ENCODE assay signal across 8 mouse cellular contexts in the genomic region with DNA sequence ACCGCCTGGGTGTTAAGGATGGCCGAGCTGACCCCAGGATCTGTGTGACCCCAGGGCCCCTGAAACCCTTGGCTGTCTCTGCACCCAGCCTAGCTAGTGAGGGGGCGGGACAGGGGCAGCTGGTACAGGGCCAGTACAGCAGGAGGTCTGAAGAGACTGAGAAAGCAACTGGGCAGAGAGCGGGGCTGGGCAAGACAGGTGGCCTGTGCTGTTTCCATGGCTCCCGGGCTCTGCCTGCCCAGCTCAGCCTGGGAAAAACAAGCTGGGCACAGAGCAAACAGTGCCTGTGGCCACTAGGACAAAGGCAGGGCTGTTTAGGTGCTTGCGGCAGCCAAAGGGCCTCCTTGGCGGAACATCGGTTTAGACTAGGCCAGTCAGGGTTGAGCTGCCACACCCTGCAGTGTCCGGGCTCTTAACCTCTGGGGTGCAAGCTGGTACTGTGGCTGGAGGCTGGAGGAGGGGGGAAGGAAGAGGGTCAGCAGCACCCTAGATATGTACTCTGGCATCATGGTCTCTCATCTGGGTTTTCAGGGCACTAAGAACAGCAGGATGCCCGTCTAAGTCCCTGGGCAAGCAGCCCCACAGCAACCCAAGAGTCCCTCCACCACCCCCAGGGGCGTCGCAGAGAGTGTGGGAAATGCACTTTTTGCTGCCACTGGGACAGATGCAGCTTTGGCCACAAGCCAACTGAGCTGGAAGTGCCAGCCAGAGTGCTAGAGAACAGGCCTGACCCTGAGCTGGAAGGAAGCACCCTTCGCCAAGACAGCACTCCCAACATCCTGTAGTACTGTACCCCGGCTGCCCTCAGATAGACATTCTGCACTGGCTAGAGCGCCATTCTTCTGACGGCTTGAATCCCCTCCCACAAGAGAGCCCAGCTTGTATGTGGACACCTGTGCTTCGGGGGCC. TPM values are rescaled to one million over a fixed set of nuclear protein-coding genes. Genes with fewer than 3 reads are reported as not detected.
DNase-seq lines count a peak whose midpoint lies in the region; ATAC-seq and TF ChIP-seq lines count a peak whose summit lies in the region.

No protein-coding gene starts in this region.

- H3K27ac ChIP-seq in hindbrain, embryonic 11.5 days (ENCODE audit: low read depth, low read length), result peak overlapping the region; percentile 43
- no peak overlapping the region for H3K27ac ChIP-seq in hindbrain, embryonic 10.5 days
- peak overlapping the region; percentile 72 for H3K27ac ChIP-seq in hindbrain, embryonic 16.5 days (ENCODE audit: low read depth, low read length)
- peak overlapping the region; percentile 81 for H3K27ac ChIP-seq in midbrain, embryonic 16.5 days (ENCODE audit: low read length)
- no peak overlapping the region for H3K27ac ChIP-seq in thymus, adult 2 months (ENCODE audit: control insufficient read depth, insufficient read depth, low read length)

- no peak for DNase-seq in hindbrain, embryonic 11.5 days (ENCODE audit: low spot score)
- no peak for DNase-seq in hindbrain, embryonic 10.5 days (ENCODE audit: low spot score)
- peak; percentile 72 for DNase-seq in cerebellum, adult 9-11 months
- DNase-seq in layer of hippocampus, postnatal 36 days, result peak; percentile 71 to 85
- no peak for DNase-seq in thymus, postnatal 14 days
- no peak for DNase-seq in thymus, adult 2 months

- H3K9ac ChIP-seq in hindbrain, embryonic 11.5 days (ENCODE audit: low read depth, low read length), result no peak overlapping the region
- peak overlapping the region; percentile 28; the same call in 1 of the 2 replicates for H3K9ac ChIP-seq in hindbrain, embryonic 16.5 days (ENCODE audit: low read depth, low read length)
- H3K9ac ChIP-seq in midbrain, embryonic 16.5 days (ENCODE audit: low read depth, low read length), result no peak overlapping the region

- H3K36me3 ChIP-seq in hindbrain, embryonic 11.5 days (ENCODE audit: control insufficient read depth, insufficient read depth, low read length), result no peaks in the 10 kb centered on the region
- H3K36me3 ChIP-seq in hindbrain, embryonic 10.5 days, result no peaks in the 10 kb centered on the region
- H3K36me3 ChIP-seq in hindbrain, embryonic 16.5 days (ENCODE audit: control insufficient read depth, insufficient read depth, low read length), result no peaks in the 10 kb centered on the region
- no peaks in the 10 kb centered on the region for H3K36me3 ChIP-seq in midbrain, embryonic 16.5 days (ENCODE audit: control insufficient read depth, insufficient read depth, low read length)
- no peaks in the 10 kb centered on the region for H3K36me3 ChIP-seq in thymus, adult 2 months (ENCODE audit: control insufficient read depth, insufficient read depth, low read length)

- H3K9me3 ChIP-seq in hindbrain, embryonic 11.5 days (ENCODE audit: control insufficient read depth, low read length), result no peaks in the 10 kb centered on the region
- 0 out of 2 replicates have a peak, but pooled peaks cover 2% of the 10 kb centered on the region for H3K9me3 ChIP-seq in hindbrain, embryonic 10.5 days
- H3K9me3 ChIP-seq in hindbrain, embryonic 16.5 days (ENCODE audit: control insufficient read depth, low read length), result no peaks in the 10 kb centered on the region
- no peaks in the 10 kb centered on the region for H3K9me3 ChIP-seq in midbrain, embryonic 16.5 days (replicated peaks; ENCODE audit: control insufficient read depth, low read length, poor library complexity, severe bottlenecking)

- no peak overlapping the region for H3K4me3 ChIP-seq in hindbrain, embryonic 11.5 days (ENCODE audit: low read depth, low read length)
- H3K4me3 ChIP-seq in hindbrain, embryonic 10.5 days, result no peak overlapping the region
- H3K4me3 ChIP-seq in hindbrain, embryonic 16.5 days (ENCODE audit: low read length), result no peak overlapping the region
- H3K4me3 ChIP-seq in midbrain, embryonic 16.5 days (ENCODE audit: low read depth, low read length), result no peak overlapping the region
- H3K4me3 ChIP-seq in thymus, adult 2 months (ENCODE audit: control insufficient read depth, insufficient read depth, low read length), result no peak overlapping the region

- 0 out of 2 replicates have a peak, but pooled peaks cover 4% of the 10 kb centered on the region for H3K4me1 ChIP-seq in hindbrain, embryonic 11.5 days (replicated peaks; ENCODE audit: control insufficient read depth, insufficient read depth, low read length)
- H3K4me1 ChIP-seq in hindbrain, embryonic 10.5 days (replicated peaks), result 0 out of 2 replicates have a peak, but pooled peaks cover 10% of the 10 kb centered on the region
- H3K4me1 ChIP-seq in hindbrain, embryonic 16.5 days (ENCODE audit: control insufficient read depth, insufficient read depth, low read depth, low read length), result peaks cover 20% of the 10 kb centered on the region
- H3K4me1 ChIP-seq in midbrain, embryonic 16.5 days (ENCODE audit: control insufficient read depth, insufficient read depth, low read length), result peaks cover 6% of the 10 kb centered on the region
- H3K4me1 ChIP-seq in thymus, adult 2 months (replicated peaks; ENCODE audit: control insufficient read depth, insufficient read depth, low read length), result peaks cover 7% of the 10 kb centered on the region

- H3K27me3 ChIP-seq in hindbrain, embryonic 11.5 days (ENCODE audit: control insufficient read depth, insufficient read depth, low read length), result peaks cover 21% of the 10 kb centered on the region
- H3K27me3 ChIP-seq in hindbrain, embryonic 10.5 days (ENCODE audit: insufficient read depth, poor library complexity, severe bottlenecking), result peaks cover 83% of the 10 kb centered on the region
- peaks cover 2% of the 10 kb centered on the region for H3K27me3 ChIP-seq in hindbrain, embryonic 16.5 days (replicated peaks; ENCODE audit: control insufficient read depth, insufficient read depth, low read length)
- peaks cover 3% of the 10 kb centered on the region; the same call in 1 of the 2 replicates for H3K27me3 ChIP-seq in midbrain, embryonic 16.5 days (ENCODE audit: control insufficient read depth, insufficient read depth, low read depth, low read length)
- H3K27me3 ChIP-seq in thymus, adult 2 months (ENCODE audit: control insufficient read depth, insufficient read depth, low read length), result no peaks in the 10 kb centered on the region

- ATAC-seq in hindbrain, embryonic 11.5 days (ENCODE audit: low FRiP score), result 0 out of 2 replicates have a peak, but pooled peaks have one; percentile 31
- peak; percentile 94 for ATAC-seq in hindbrain, embryonic 16.5 days
- ATAC-seq in midbrain, embryonic 16.5 days, result peak; percentile 84

- no peak overlapping the region for H3K4me2 ChIP-seq in hindbrain, embryonic 11.5 days (replicated peaks; ENCODE audit: low read depth, low read length)
- no peak overlapping the region for H3K4me2 ChIP-seq in hindbrain, embryonic 16.5 days (ENCODE audit: low read length)
- H3K4me2 ChIP-seq in midbrain, embryonic 16.5 days (ENCODE audit: low read length), result no peak overlapping the region

- no peak for TF ChIP-seq CTCF in thymus, adult 2 months (IDR thresholded peaks at IDR 0.05; ENCODE audit: borderline replicate concordance, control insufficient read depth, extremely low read depth, insufficient read depth, low read length, poor library complexity)

- WGBS in hindbrain, embryonic 11.5 days, result 84% methylated on average over 17 of the region's 17 CpGs
- WGBS in hindbrain, embryonic 10.5 days, result 83% methylated on average over 17 of the region's 17 CpGs
- WGBS in hindbrain, embryonic 16.5 days, result 39% methylated on average over 17 of the region's 17 CpGs
- 58% methylated on average over 17 of the region's 17 CpGs for whole genome bisulfite sequencing in midbrain, embryonic 16.5 days
- WGBS in thymus, adult 2 months, result 75% methylated on average over 17 of the region's 17 CpGs

- no peak for TF ChIP-seq POLR2A in thymus, adult 2 months (IDR thresholded peaks at IDR 0.05; ENCODE audit: control insufficient read depth, extremely low read depth, insufficient read depth, low read length, poor library complexity)

RNA-seq across cellular contexts. Expression of gene Wnt7b, which starts 31.3 kb away (rescaled TPM):
- 61.6 and 79.7 TPM in 2 replicates for polyA plus RNA-seq in hindbrain, embryonic 11.5 days (2014; fragmentation: Nextera tagmentation; extraction: Ambion mirVana)
- polyA plus RNA-seq in hindbrain, embryonic 10.5 days (2016; fragmentation: Nextera tagmentation; extraction: Ambion mirVana), result 52.3 and 127 TPM in 2 replicates
- polyA plus RNA-seq in hindbrain, embryonic 16.5 days (2015; fragmentation: Nextera tagmentation; extraction: Ambion mirVana), result 26.4 and 35.4 TPM in 2 replicates
- 10 to 100 TPM; 44.7 to 48.8 TPM for total RNA-seq in layer of hippocampus, postnatal 36 days (2021)
- polyA plus RNA-seq in midbrain, embryonic 16.5 days (2015; fragmentation: Nextera tagmentation; extraction: Ambion mirVana), result 22.6 and 25.3 TPM in 2 replicates
- polyA plus RNA-seq in thymus, adult 2 months (2012; rRNA removed), result 3.4 and 3.8 TPM in 2 replicates

Comparison
In these comparisons a context has a peak if more than half of its experiments do, and no peak if none do; other contexts are left out.
1. H3K27ac ChIP-seq: peak in hindbrain, embryonic 11.5 days (single experiment), hindbrain, embryonic 16.5 days (single experiment) and midbrain, embryonic 16.5 days (single experiment); none in hindbrain, embryonic 10.5 days (single experiment) and thymus, adult 2 months (single experiment).
2. ATAC-seq: peak in every context shown above with its lines; median percentile 94 in hindbrain, embryonic 16.5 days; 84 in midbrain, embryonic 16.5 days; 31 in hindbrain, embryonic 11.5 days.
3. DNase-seq: peak in cerebellum, adult 9-11 months (single experiment) and layer of hippocampus, postnatal 36 days (2 of 2); none in hindbrain, embryonic 11.5 days (single experiment), hindbrain, embryonic 10.5 days (single experiment), thymus, postnatal 14 days (single experiment) and thymus, adult 2 months (single experiment).